Mouse (Mus musculus) midbrain, embryonic 14.5 days (tissue): ENCODE results near the gene Cfd. TPM values are rescaled to one million over a fixed set of nuclear protein-coding genes. Genes with fewer than 3 reads are reported as not detected.

Experiments
- ATAC-seq: fragments of 200-750 bp; cut with Nextera tagmentation; 2 replicates; pipeline ENCODE4 v1.8.0; 2017; ENCODE audit warnings: moderate number of reproducible peaks, moderate library complexity; ENCODE audit not compliant: low FRiP score, low TSS enrichment
- DNase-seq: peaks from one replicate; pipeline ENCODE4 v3.0.0-alpha.2; 2015
- H3K27ac ChIP-seq: fragments of 300-500 bp; sonication (generic); replicated peaks from 2 replicates; pipeline ENCODE4 v1.5.1; 2014; ENCODE audit warnings: mild to moderate bottlenecking, low read depth, low read length, moderate library complexity
- H3K27me3 ChIP-seq: fragments of 300-500 bp; sonication (generic); 2 replicates; pipeline ENCODE4 v1.6.1; 2014; ENCODE audit warnings: low read length, control low read depth, mixed read lengths; ENCODE audit not compliant: control insufficient read depth, insufficient read depth
- H3K36me3 ChIP-seq: fragments of 300-500 bp; sonication (generic); 2 replicates; pipeline ENCODE4 v1.6.1; 2014; ENCODE audit warnings: low read length, control low read depth; ENCODE audit not compliant: control insufficient read depth, insufficient read depth
- H3K4me1 ChIP-seq: fragments of 300-500 bp; sonication (generic); 2 replicates; pipeline ENCODE4 v1.6.1; 2014; ENCODE audit warnings: mild to moderate bottlenecking, antibody characterized with exemption, low read length, control low read depth; ENCODE audit not compliant: control insufficient read depth, insufficient read depth
- H3K4me2 ChIP-seq: fragments of 300-500 bp; sonication (generic); 2 replicates; pipeline ENCODE4 v1.6.1; 2014; ENCODE audit warnings: mild to moderate bottlenecking, low read length, moderate library complexity
- H3K4me3 ChIP-seq: fragments of 300-500 bp; sonication (generic); replicated peaks from 2 replicates; pipeline ENCODE4 v1.5.1; 2014; ENCODE audit warnings: low read depth, low read length
- H3K9ac ChIP-seq: fragments of 300-500 bp; sonication (generic); replicated peaks from 2 replicates; pipeline ENCODE4 v1.6.1; 2014; ENCODE audit warnings: mild to moderate bottlenecking, low read length, moderate library complexity
- H3K9me3 ChIP-seq: fragments of 300-500 bp; sonication (generic); 2 replicates; pipeline ENCODE4 v1.6.1; 2016; ENCODE audit warnings: low read length, control low read depth, mixed read lengths; ENCODE audit not compliant: control insufficient read depth
- WGBS: fragments of 180-500 bp; shearing (Covaris S2); extraction: QIAGEN DNeasy Blood & Tissue Kit; methylation state at CpG from one replicate; pipeline ENCODE4 v1.1.7; 2014; 5-methylcytosine and 5-hydroxymethylcytosine counted together
- polyA plus RNA-seq: library from polyadenylated mRNA; unstranded; fragments of >200 nt; fragmentation: Nextera tagmentation; extraction: Ambion mirVana; gene quantifications from 2 replicates; pipeline ENCODE4 v1.2.1, GENCODE M21; 2014

Cfd gene
- polyA plus RNA-seq, 1 experiment from 2014 or later: not detected

GRCm38 (mm10) chr10:79853392-79853791 lies 37.3 kb upstream of the Cfd start:
- H3K36me3 ChIP-seq: peaks cover 11% of the 10 kb centered on the region
- peaks cover 55% of the 10 kb centered on the region for H3K4me1 ChIP-seq
- H3K9me3 ChIP-seq: no peaks in the 10 kb centered on the region
- peak overlapping the region; percentile 74 for H3K9ac ChIP-seq
- H3K4me3 ChIP-seq: peak overlapping the region; percentile 98
- H3K27ac ChIP-seq: peak overlapping the region; percentile 100
- ATAC-seq (peak; percentile 41), DNase-seq (peak; percentile 94)
- WGBS: 0% methylated on average over 15 of the region's 15 CpGs
- peak overlapping the region; percentile 90 for H3K4me2 ChIP-seq
- no peaks in the 10 kb centered on the region for H3K27me3 ChIP-seq

DNA sequence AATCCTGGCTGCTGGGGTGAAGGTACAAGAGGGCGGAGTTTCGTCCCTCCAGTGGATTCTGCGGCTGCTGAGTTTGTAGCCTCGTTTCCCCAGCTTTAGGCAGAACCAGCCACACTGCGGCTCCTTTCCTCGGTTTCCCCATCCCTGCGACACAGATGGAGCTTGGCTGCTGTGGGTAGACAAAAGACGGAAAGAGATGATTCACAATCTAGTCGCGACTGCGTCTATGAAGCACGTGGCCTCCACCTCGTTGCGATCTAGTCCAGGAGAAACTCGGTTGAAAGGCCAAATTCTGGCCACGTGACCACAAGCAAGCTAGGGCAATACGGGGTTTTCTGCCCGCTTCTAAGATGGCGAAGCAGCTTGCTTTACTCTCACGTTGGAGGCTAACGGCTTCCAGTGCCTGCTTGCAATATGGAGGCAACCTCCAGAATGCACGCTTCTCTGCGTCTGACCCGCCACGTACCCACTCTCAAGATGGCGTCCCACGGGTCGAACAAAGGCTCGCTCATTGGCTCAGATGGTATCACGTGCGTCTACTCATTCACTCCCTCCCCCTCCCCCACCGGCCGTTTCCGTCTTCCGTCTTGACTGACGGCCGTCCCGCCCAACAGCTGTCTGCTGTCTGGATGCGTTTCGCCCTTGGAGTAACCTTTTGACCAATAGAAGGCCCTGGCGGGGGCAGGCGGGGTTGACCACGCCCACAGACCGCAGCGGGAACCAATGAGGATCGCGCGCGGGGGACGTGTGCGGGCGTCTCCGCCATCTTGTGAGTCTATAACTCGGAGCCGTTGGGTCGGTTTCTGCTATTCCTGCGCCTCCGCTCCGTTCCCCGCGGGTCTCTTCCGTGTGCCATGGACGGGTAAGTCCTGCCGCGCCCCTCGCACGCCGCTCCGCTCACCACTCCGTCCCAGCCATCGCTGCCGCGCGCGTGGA lies 36.5 kb upstream of the Cfd start, which contains the start of gene Ptbp1:
Ptbp1 (plus strand) TSS at position 568 of the 936 bp plus-strand sequence.
- H3K4me2 ChIP-seq: peak within 1 kb of the TSS; percentile 93
- peak; percentile 100 for DNase-seq
- H3K4me1 ChIP-seq: peaks cover 56% of the 10 kb centered on the region
- under 1% methylated on average over 75 of the region's 75 CpGs for WGBS
- no peaks in the 10 kb centered on the region for H3K9me3 ChIP-seq
- H3K27me3 ChIP-seq: no peaks in the 10 kb centered on the region
- H3K36me3 ChIP-seq: peaks cover 18% of the 10 kb centered on the region
- H3K9ac ChIP-seq: peak within 1 kb of the TSS; percentile 93
- H3K27ac ChIP-seq: peak within 1 kb of the TSS; percentile 100
- peak within 1 kb of the TSS; percentile 98 for H3K4me3 ChIP-seq
- peak; percentile 93 for ATAC-seq

DNA sequence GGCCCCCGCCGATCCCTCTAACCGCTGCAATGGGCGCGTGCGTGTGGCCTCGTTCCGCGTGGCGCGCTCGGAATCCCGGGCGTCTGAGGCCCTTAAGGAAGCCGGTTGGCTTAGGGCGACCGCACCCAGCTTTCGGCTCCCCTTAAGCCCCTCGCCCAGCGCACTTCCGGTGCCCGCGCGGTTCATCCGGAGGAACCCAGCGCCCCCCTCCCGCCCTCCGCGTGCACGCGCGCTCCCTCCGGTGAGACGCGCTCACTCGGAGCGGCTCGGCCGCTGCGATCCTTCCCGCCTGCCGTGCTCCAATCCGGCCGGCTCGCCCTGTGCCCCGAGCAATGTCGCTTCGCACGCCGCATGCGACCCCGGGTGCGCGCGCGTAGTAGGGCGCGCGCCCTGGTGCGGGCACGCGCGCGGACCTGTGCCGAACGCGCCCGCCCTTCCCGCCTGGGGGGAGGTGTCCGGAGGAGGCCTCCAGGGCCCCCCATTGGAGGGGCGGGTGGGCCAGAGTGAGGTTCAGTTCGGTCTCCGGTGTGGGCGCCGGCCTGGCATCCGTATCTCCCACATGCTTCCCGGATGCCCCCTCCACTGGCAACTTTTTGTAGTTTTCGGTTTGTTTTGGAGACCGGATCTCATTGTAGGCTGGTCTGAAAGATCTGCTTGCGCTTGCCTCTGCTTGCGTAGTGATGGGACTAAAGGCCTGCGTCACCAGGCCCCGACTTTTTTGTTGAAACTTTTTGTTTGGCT lies 35.7 kb upstream of the Cfd start:
- Histone ChIP-seq H3K4me1 (peaks cover 56% of the 10 kb centered on the region), H3K27ac (peak overlapping the region; percentile 100), H3K36me3 (peaks cover 27% of the 10 kb centered on the region), H3K4me3 (peak overlapping the region; percentile 98), H3K27me3 (no peaks in the 10 kb centered on the region), H3K9ac (peak overlapping the region; percentile 93), H3K4me2 (peak overlapping the region; percentile 93), H3K9me3 (no peaks in the 10 kb centered on the region)
- under 1% methylated on average over 83 of the region's 83 CpGs for WGBS
- DNase-seq (peak; percentile 88), ATAC-seq (peak; percentile 38)

DNA sequence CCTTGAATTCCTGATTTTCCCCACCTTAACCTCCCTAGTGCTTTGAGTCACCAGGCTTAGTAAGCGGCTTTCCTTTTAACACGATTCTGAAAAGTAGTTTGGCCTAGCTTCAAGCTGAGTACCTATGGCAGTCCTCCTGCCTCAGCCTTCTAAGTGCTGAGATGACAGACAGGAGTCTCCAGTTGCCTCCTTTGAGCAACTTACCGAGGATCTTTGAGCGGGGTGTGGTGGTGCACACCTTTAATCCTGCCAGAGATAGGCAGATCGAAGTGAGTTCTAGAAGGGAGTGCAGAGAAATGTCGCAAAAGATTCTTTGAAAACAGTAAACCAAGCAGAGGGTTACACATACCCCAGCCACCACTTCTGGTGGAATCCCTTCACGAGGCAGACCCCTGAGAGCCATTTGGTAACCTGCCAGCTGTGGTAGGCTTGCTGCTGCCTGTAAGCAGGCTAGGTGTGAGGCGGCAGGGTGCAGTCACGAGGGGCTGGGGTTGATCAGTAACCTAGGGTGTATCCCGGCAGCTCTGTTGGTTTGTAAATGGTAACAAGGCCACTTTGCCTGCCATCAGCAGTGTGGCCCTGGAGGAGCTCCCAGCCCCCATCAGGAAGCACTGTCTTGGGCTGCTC lies 35.0 kb upstream of the Cfd start:
- Histone ChIP-seq H3K4me2 (peak overlapping the region; percentile 93), H3K27me3 (no peaks in the 10 kb centered on the region), H3K9me3 (no peaks in the 10 kb centered on the region), H3K36me3 (peaks cover 34% of the 10 kb centered on the region), H3K4me1 (peaks cover 56% of the 10 kb centered on the region), H3K27ac (peak overlapping the region; percentile 100), H3K9ac (peak overlapping the region; percentile 93), H3K4me3 (peak overlapping the region; percentile 98)
- 4% methylated on average over 10 of the region's 10 CpGs for WGBS
- ATAC-seq (no peak), DNase-seq (peak; percentile 51)

- Histone ChIP-seq H3K4me1 (peaks cover 55% of the 10 kb centered on the region), H3K36me3 (peaks cover 40% of the 10 kb centered on the region), H3K9ac (peak overlapping the region; percentile 93), H3K27ac (peak overlapping the region; percentile 26; the same call in 1 of the 2 replicates), H3K4me2 (peak overlapping the region; percentile 93), H3K27me3 (no peaks in the 10 kb centered on the region), H3K4me3 (peak overlapping the region; percentile 98), H3K9me3 (no peaks in the 10 kb centered on the region)
- DNase-seq (no peak), ATAC-seq (no peak)
- 45% methylated on average over 6 of the region's 6 CpGs for WGBS
These were observed 34.4 kb upstream of the Cfd start for GRCm38 (mm10) chr10:79856280-79856679.

- DNase-seq: no peak
- Histone ChIP-seq H3K27me3 (no peaks in the 10 kb centered on the region), H3K9me3 (no peaks in the 10 kb centered on the region), H3K4me1 (peaks cover 49% of the 10 kb centered on the region), H3K36me3 (peaks cover 46% of the 10 kb centered on the region), H3K4me2 (peak overlapping the region; percentile 93), H3K9ac (peak overlapping the region; percentile 93), H3K4me3 (peak overlapping the region; percentile 98), H3K27ac (0 out of 2 replicates have a peak overlapping the region, but pooled peaks have one; percentile 26)
- WGBS: 58% methylated on average over 7 of the region's 7 CpGs
- ATAC-seq: no peak
These were observed 33.8 kb upstream of the Cfd start for GRCm38 (mm10) chr10:79856704-79857451.

GRCm38 (mm10) chr10:79857452-79857811 lies 33.2 kb upstream of the Cfd start:
- H3K4me1 ChIP-seq: peaks cover 44% of the 10 kb centered on the region
- H3K9ac ChIP-seq: peak overlapping the region; percentile 93
- ATAC-seq: no peak
- peak overlapping the region; percentile 98 for H3K4me3 ChIP-seq
- peak overlapping the region; percentile 93 for H3K4me2 ChIP-seq
- no peaks in the 10 kb centered on the region for H3K27me3 ChIP-seq
- 29% methylated on average over 4 of the region's 4 CpGs for WGBS
- H3K36me3 ChIP-seq: peaks cover 51% of the 10 kb centered on the region
- DNase-seq: peak; percentile 69
- 0 out of 2 replicates have a peak overlapping the region, but pooled peaks have one; percentile 3 for H3K27ac ChIP-seq
- H3K9me3 ChIP-seq: no peaks in the 10 kb centered on the region
